ENCODE assay signal across 12 mouse cellular contexts in genomic region chr11:33685904-33686303, GRCm38 (mm10).
A peak's percentile ranks its signal among the peaks of the same experiment; 100 is the strongest.
DNase-seq lines count a peak whose midpoint lies in the region; ATAC-seq lines count a peak whose summit lies in the region.
"Had no signal": no experiment of that assay in that cellular context is flagged by ENCODE, and none has a peak within 500 bp of the region (broad histone marks: within the 10 kb centered on the region; RNA-seq: fewer than 3 reads in every experiment).

No protein-coding gene starts in this region.

- H3K27ac ChIP-seq in kidney, embryonic 14.5 days (ENCODE audit: low read depth, low read length) = no peak overlapping the region
- H3K27ac ChIP-seq: heart, embryonic 13.5 days had no signal

- H3K36me3 ChIP-seq in kidney, embryonic 14.5 days (ENCODE audit: control insufficient read depth, insufficient read depth, low read length) = no peaks in the 10 kb centered on the region
- H3K36me3 ChIP-seq: G1E; heart, embryonic 13.5 days had no signal

- DNase-seq in cerebellum, adult 11 months = no peak
- peak; percentile 80 for DNase-seq in brain, adult 2 months (ENCODE audit: low read depth, low spot score)
- peak; percentile 13 to 37 for DNase-seq in frontal cortex, postnatal 14 days (ENCODE audit: low spot score in 2 of 2)
- DNase-seq in left cerebral cortex, postnatal 14 days (ENCODE audit: low spot score in 2 of 2) = peak; percentile 26 to 54
- no peak for DNase-seq in adipocyte (ENCODE audit: low spot score)
- DNase-seq: adrenal gland, adult 2 months had no signal

- no peaks in the 10 kb centered on the region; the same call in 1 of the 2 replicates for H3K27me3 ChIP-seq in kidney, embryonic 14.5 days (ENCODE audit: control insufficient read depth, insufficient read depth, low read length)

- H3K4me2 ChIP-seq in kidney, embryonic 14.5 days (replicated peaks; ENCODE audit: low read depth, low read length) = no peak overlapping the region
- H3K4me2 ChIP-seq: heart, embryonic 13.5 days had no signal

- ATAC-seq in cerebellum, adult (ENCODE audit: insufficient number of reproducible peaks, low FRiP score, low TSS enrichment) = peak; percentile 49
- ATAC-seq in CD4-positive, CD25-positive, alpha-beta regulatory T cell, adult 4 months = no peak
- no peak for ATAC-seq in kidney, embryonic 14.5 days (ENCODE audit: low FRiP score, low TSS enrichment)
- ATAC-seq: forebrain, embryonic 16.5 days had no signal

- H3K4me1 ChIP-seq in kidney, embryonic 14.5 days (ENCODE audit: control insufficient read depth, insufficient read depth, low read length) = no peaks in the 10 kb centered on the region
- H3K4me1 ChIP-seq: heart, embryonic 13.5 days had no signal

- intact Hi-C loops in left cerebral cortex, postnatal 14 days (cut with DNase I) = no loop called here

- WGBS in kidney, embryonic 14.5 days = 75% methylated on average over 3 of the region's 3 CpGs

- no peaks in the 10 kb centered on the region for H3K9me3 ChIP-seq in kidney, embryonic 14.5 days (ENCODE audit: control insufficient read depth, low read length)
- H3K9me3 ChIP-seq: G1E; heart, embryonic 13.5 days had no signal

- no peak overlapping the region for H3K4me3 ChIP-seq in kidney, embryonic 14.5 days (ENCODE audit: low read length)
- H3K4me3 ChIP-seq: heart, embryonic 13.5 days had no signal

- no peak overlapping the region for H3K9ac ChIP-seq in kidney, embryonic 14.5 days (ENCODE audit: low read depth, low read length)
- H3K9ac ChIP-seq: heart, embryonic 13.5 days had no signal

Comparison
In these comparisons a context has a peak if more than half of its experiments do, and no peak if none do; other contexts are left out.
1. DNase-seq: peak in brain, adult 2 months (single experiment), frontal cortex, postnatal 14 days (2 of 2) and left cerebral cortex, postnatal 14 days (2 of 2); none in cerebellum, adult 11 months (single experiment) and adipocyte (single experiment).